Mouse (Mus musculus) sigmoid colon, adult 10 weeks (tissue): ENCODE results near the gene Fmo1. TPM values are rescaled to one million over a fixed set of nuclear protein-coding genes. Genes with fewer than 3 reads are reported as not detected.

Source experiments
- polyA plus RNA-seq: library from polyadenylated mRNA; stranded (reverse); fragments of 350-450 nt; fragmentation: Illumina TruSeq; extraction: RNeasy Lipid Tissue Mini Kit (QIAGEN cat#74804); gene quantifications from one replicate; pipeline ENCODE4 v1.2.3, GENCODE M21; 2014; ENCODE audit warnings: low read depth, low replicate concordance

Gene Fmo1
- 36.3 TPM for polyA plus RNA-seq

GRCm38 (mm10) chr1:162866280-162866681 is at the start of gene Fmo1:
Fmo1 (minus strand) TSS chr1:162866610.

DNA sequence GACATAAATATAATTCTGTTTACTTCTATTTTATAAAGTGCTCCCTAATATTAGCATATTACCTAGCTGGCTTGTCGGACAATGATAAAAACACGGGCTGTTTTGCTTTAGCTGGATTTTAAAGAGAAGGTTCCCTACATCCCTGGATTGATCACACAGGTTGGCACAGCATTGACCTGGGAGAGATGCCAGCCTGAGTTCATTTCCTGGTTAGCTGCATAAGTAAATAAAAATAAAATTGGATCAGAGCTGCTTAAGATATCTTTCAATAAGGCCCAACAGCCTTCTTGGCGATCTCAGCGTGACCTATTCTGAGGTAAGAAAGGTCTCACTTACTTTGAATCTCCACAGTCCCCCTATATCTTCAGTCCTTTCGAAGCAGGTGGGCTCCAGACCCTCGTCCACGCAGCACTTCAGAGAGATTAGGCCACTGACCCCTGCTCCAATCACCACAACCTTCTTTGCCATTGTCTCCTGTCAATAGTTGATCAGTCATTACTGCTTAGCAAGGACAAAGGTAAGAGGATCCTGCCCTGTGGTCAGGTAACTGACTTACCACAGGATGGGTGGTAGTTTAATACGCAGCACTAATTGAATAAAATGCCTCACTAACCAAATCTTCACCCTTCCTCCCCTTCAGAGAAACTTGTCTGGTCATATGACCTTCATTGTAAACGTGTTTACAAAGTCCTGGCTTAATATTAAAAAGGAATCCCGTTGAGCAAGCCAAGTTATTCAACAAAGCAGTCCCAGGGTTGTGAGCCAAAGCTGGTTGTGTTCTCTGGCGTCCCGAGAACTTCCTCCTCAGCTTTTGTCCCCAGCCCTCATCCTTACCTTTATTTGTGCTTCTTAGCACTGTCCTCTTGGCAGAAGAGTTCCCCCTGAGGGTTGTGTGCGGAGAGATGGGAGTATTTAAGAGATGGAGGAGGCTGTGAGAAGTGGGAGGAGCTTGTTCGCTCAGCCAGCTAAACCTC is 31.7 kb upstream of the Fmo1 start, which contains the start of gene Fmo2:
Gene Fmo2 (minus strand): TSS at position 889 of the 974 bp plus-strand sequence.

GRCm38 (mm10) chr1:162813836-162814156 is 52.6 kb downstream of the Fmo1 start, which contains the start of gene Fmo4:
Fmo4 (minus strand) TSS chr1:162813972.

Other genes starting within 250 kb of the Fmo1 start
- 0.28 TPM for gene Myoc, start 227.5 kb downstream of the Fmo1 start, polyA plus RNA-seq
- not detected for gene Myocos, start 208.4 kb downstream of the Fmo1 start, polyA plus RNA-seq
- 81.9 TPM for gene Prrc2c, start 126.1 kb downstream of the Fmo1 start, polyA plus RNA-seq
- 18.5 TPM for gene Fmo4, start 52.6 kb downstream of the Fmo1 start, polyA plus RNA-seq
- gene Fmo2, start 32.1 kb upstream of the Fmo1 start, polyA plus RNA-seq = 102 TPM
- gene Fmo6, start 70.9 kb upstream of the Fmo1 start, polyA plus RNA-seq = not detected
- not detected for gene Fmo3, start 117.9 kb upstream of the Fmo1 start, polyA plus RNA-seq
- gene Mroh9, start 219.1 kb upstream of the Fmo1 start, polyA plus RNA-seq = not detected